Mouse (Mus musculus) myocyte (in vitro differentiated cells): ENCODE measurements around the gene Igf2bp3.

ENCODE experiments used
- MYOD1 ChIP-seq, 3 experiments: IDR thresholded peaks; one replicate each; pipeline ENCODE4 v1.6.1; 2011; ENCODE audit warnings: control low read depth in 2 of 3, low read depth in 2 of 3, mild to moderate bottlenecking in 2 of 3, moderate library complexity in 1 of 3; ENCODE audit not compliant: insufficient read length in 2 of 3, control insufficient read depth in 1 of 3
- POLR2A ChIP-seq: IDR thresholded peaks from one replicate; pipeline ENCODE4 v1.6.1; 2011; ENCODE audit warnings: low read depth, mild to moderate bottlenecking, control low read depth, moderate library complexity; ENCODE audit not compliant: insufficient read length
- SRF ChIP-seq: IDR thresholded peaks from one replicate; pipeline ENCODE4 v1.6.1; 2011; ENCODE audit warnings: low read depth; ENCODE audit not compliant: control insufficient read depth, insufficient read length

DNA sequence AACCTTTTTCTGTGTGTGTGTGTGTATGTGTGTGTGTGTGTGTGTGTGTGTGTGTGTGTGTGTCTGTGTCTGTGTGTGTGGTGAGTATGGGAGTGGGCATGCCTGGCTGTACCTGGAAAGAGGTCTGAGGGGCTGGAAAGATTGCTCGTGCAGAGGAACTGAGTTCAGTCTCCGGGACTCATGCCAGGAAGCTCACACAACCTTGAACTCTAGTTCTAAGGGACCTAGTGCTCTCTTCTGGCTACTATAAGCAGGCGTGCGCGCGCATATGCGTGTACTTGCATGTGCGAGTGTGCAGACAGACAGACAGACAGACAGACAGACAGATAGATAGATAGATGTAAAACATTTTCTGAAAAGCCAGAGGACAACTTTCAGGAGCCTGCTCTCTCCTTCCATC, 98.5 kb downstream of the Igf2bp3 start:
- no peak for TF ChIP-seq SRF
- TF ChIP-seq POLR2A, result no peak
- no peak for TF ChIP-seq MYOD1 (IDR thresholded peaks at IDR 0.05; ENCODE audit: control insufficient read depth in 1 of 3, insufficient read length in 2 of 3, low read depth in 2 of 3)
